Mouse (Mus musculus) activated CD4-positive, CD25-positive, alpha-beta regulatory T cell, adult 4 months (primary cell): Measurements from ENCODE around the gene Cyp1b1. TPM values are rescaled to one million over a fixed set of nuclear protein-coding genes. Genes with fewer than 3 reads are reported as not detected.
A peak's percentile ranks its signal among the peaks of the same experiment; 100 is the strongest.

Experiments used
- ATAC-seq: one replicate; pipeline ENCODE4 v1.8.0; 2017
- polyA plus RNA-seq, 2 experiments: library from polyadenylated mRNA; unstranded; fragments of 100-300 nt; shearing (Covaris generic); gene quantifications; one replicate each; pipeline ENCODE4 v1.2.1; 2017

Cyp1b1 gene
- not detected for polyA plus RNA-seq

GRCm38 (mm10) chr17:79714931-79715637 lies at the start of gene Cyp1b1:
Gene Cyp1b1 (minus strand): TSS chr17:79715061.
- no peak for ATAC-seq

GRCm38 (mm10) chr17:79761841-79762240 lies 47.0 kb upstream of the Cyp1b1 start:
- no peak for ATAC-seq

GRCm38 (mm10) chr17:79753831-79754230 lies 39.0 kb upstream of the Cyp1b1 start:
- ATAC-seq: no peak

- no peak for ATAC-seq
Measured at GRCm38 (mm10) chr17:79752836-79753235, 38.0 kb upstream of the Cyp1b1 start.

GRCm38 (mm10) chr17:79751661-79752191 lies 36.9 kb upstream of the Cyp1b1 start:
- no peak for ATAC-seq

- ATAC-seq: no peak
Measured at GRCm38 (mm10) chr17:79749647-79750046, 34.8 kb upstream of the Cyp1b1 start.

- ATAC-seq: no peak
Measured at GRCm38 (mm10) chr17:79746954-79747353, 32.1 kb upstream of the Cyp1b1 start.

GRCm38 (mm10) chr17:79746146-79746591 lies 31.3 kb upstream of the Cyp1b1 start:
- no peak for ATAC-seq

GRCm38 (mm10) chr17:79745051-79745731 lies 30.3 kb upstream of the Cyp1b1 start:
- ATAC-seq: no peak

GRCm38 (mm10) chr17:79743507-79743906 lies 28.6 kb upstream of the Cyp1b1 start:
- no peak for ATAC-seq

GRCm38 (mm10) chr17:79742635-79743034 lies 27.8 kb upstream of the Cyp1b1 start:
- no peak for ATAC-seq

- no peak for ATAC-seq
Measured at GRCm38 (mm10) chr17:79738847-79739498, 24.1 kb upstream of the Cyp1b1 start.

- ATAC-seq: no peak
Measured at GRCm38 (mm10) chr17:79737598-79737997, 22.7 kb upstream of the Cyp1b1 start.

GRCm38 (mm10) chr17:79733039-79733438 lies 18.2 kb upstream of the Cyp1b1 start:
- no peak for ATAC-seq

- ATAC-seq: no peak
Measured at GRCm38 (mm10) chr17:79730988-79731387, 16.1 kb upstream of the Cyp1b1 start.

GRCm38 (mm10) chr17:79728585-79729503 lies 14.0 kb upstream of the Cyp1b1 start:
- no peak for ATAC-seq

- no peak for ATAC-seq
Measured at GRCm38 (mm10) chr17:79728053-79728584, 13.3 kb upstream of the Cyp1b1 start.

- no peak for ATAC-seq
Measured at GRCm38 (mm10) chr17:79726613-79727012, 11.8 kb upstream of the Cyp1b1 start.

GRCm38 (mm10) chr17:79720681-79721080 lies 5.8 kb upstream of the Cyp1b1 start:
- ATAC-seq: no peak

- ATAC-seq: peak; percentile 79
Measured at GRCm38 (mm10) chr17:79715649-79716143, 835 bp upstream of the Cyp1b1 start.

GRCm38 (mm10) chr17:79714368-79714895 lies 429 bp downstream of the Cyp1b1 start:
- no peak for ATAC-seq
